Mouse (Mus musculus): Measurements from ENCODE around the gene Oasl2.

- no peak for TF ChIP-seq CTCF (IDR thresholded peaks at IDR 0.05; ENCODE audit: control insufficient read depth, insufficient read depth, low read length)
- no peak for TF ChIP-seq POLR2A (IDR thresholded peaks at IDR 0.05; ENCODE audit: borderline replicate concordance, control insufficient read depth, low read depth, low read length)
Observed at GRCm38 (mm10) chr5:114926153-114926684, 29.5 kb downstream of the Oasl2 start.
